Mouse (Mus musculus): ENCODE measurements at regions not wholly inside any gene's neighbourhood (a gene's known extent, or its start where the extent isn't known, plus 50 kb on each side); places are given as distances from the start of the nearest gene placed in this dataset.

- Histone ChIP-seq H3K9me3 (replicated peaks; ENCODE audit: control insufficient read depth, low read length) (no peaks in the 10 kb centered on the region), H3K27ac (ENCODE audit: low read depth, low read length) (peak overlapping the region; percentile 63; the same call in 1 of the 2 replicates), H3K4me2 (ENCODE audit: low read length) (peak overlapping the region; percentile 36), H3K4me3 (ENCODE audit: low read depth, low read length) (no peak overlapping the region), H3K9ac (ENCODE audit: low read length) (peak overlapping the region; percentile 46), H3K4me1 (ENCODE audit: control insufficient read depth, insufficient read depth, low read length) (peaks cover 36% of the 10 kb centered on the region), H3K36me3 (ENCODE audit: control insufficient read depth, insufficient read depth, low read length) (no peaks in the 10 kb centered on the region), H3K27me3 (replicated peaks; ENCODE audit: control insufficient read depth, insufficient read depth, low read length) (0 out of 2 replicates have a peak, but pooled peaks cover 3% of the 10 kb centered on the region)
- peak; percentile 72 for DNase-seq (ENCODE audit: low spot score)
- 7% methylated on average over 26 of the region's 26 CpGs for WGBS
- peak; percentile 69 for ATAC-seq
Measured at GRCm38 (mm10) chr8:8488695-8489571, 172.1 kb downstream of the Efnb2 start.

GRCm38 (mm10) chr8:8488191-8488694 lies 172.8 kb downstream of the Efnb2 start:
- peak; percentile 56; the same call in 1 of the 2 replicates for ATAC-seq
- H3K4me3 ChIP-seq (ENCODE audit: low read depth, low read length): no peak overlapping the region
- peak; percentile 69 for DNase-seq (ENCODE audit: low spot score)
- H3K9me3 ChIP-seq (replicated peaks; ENCODE audit: control insufficient read depth, low read length): no peaks in the 10 kb centered on the region
- H3K27me3 ChIP-seq (replicated peaks; ENCODE audit: control insufficient read depth, insufficient read depth, low read length): 0 out of 2 replicates have a peak, but pooled peaks cover 3% of the 10 kb centered on the region
- 0 out of 2 replicates have a peak overlapping the region, but pooled peaks have one; percentile 63 for H3K27ac ChIP-seq (ENCODE audit: low read depth, low read length)
- peaks cover 38% of the 10 kb centered on the region for H3K4me1 ChIP-seq (ENCODE audit: control insufficient read depth, insufficient read depth, low read length)
- WGBS: 27% methylated on average over 9 of the region's 9 CpGs
- H3K9ac ChIP-seq (ENCODE audit: low read length): peak overlapping the region; percentile 37
- H3K4me2 ChIP-seq (ENCODE audit: low read length): peak overlapping the region; percentile 36
- H3K36me3 ChIP-seq (ENCODE audit: control insufficient read depth, insufficient read depth, low read length): no peaks in the 10 kb centered on the region

- Histone ChIP-seq H3K4me1 (ENCODE audit: control insufficient read depth, insufficient read depth, low read length) (peaks cover 38% of the 10 kb centered on the region), H3K9ac (ENCODE audit: low read length) (no peak overlapping the region), H3K4me3 (ENCODE audit: low read depth, low read length) (no peak overlapping the region), H3K27me3 (replicated peaks; ENCODE audit: control insufficient read depth, insufficient read depth, low read length) (0 out of 2 replicates have a peak, but pooled peaks cover 3% of the 10 kb centered on the region), H3K27ac (ENCODE audit: low read depth, low read length) (no peak overlapping the region), H3K36me3 (ENCODE audit: control insufficient read depth, insufficient read depth, low read length) (no peaks in the 10 kb centered on the region), H3K4me2 (ENCODE audit: low read length) (0 out of 2 replicates have a peak overlapping the region, but pooled peaks have one; percentile 36), H3K9me3 (replicated peaks; ENCODE audit: control insufficient read depth, low read length) (no peaks in the 10 kb centered on the region)
- 2% methylated on average over 5 of the region's 5 CpGs for WGBS
- ATAC-seq (no peak), DNase-seq (ENCODE audit: low spot score) (peak; percentile 44)
Measured at GRCm38 (mm10) chr8:8487706-8488105, 173.3 kb downstream of the Efnb2 start.

GRCm38 (mm10) chr8:8486866-8487265 lies 174.2 kb downstream of the Efnb2 start:
- H3K27ac ChIP-seq (ENCODE audit: low read depth, low read length): no peak overlapping the region
- no peak overlapping the region for H3K4me3 ChIP-seq (ENCODE audit: low read depth, low read length)
- no peak overlapping the region for H3K4me2 ChIP-seq (ENCODE audit: low read length)
- ATAC-seq (no peak), DNase-seq (ENCODE audit: low spot score) (peak; percentile 62)
- H3K36me3 ChIP-seq (ENCODE audit: control insufficient read depth, insufficient read depth, low read length): no peaks in the 10 kb centered on the region
- no peak overlapping the region for H3K9ac ChIP-seq (ENCODE audit: low read length)
- peaks cover 38% of the 10 kb centered on the region for H3K4me1 ChIP-seq (ENCODE audit: control insufficient read depth, insufficient read depth, low read length)
- WGBS: 41% methylated on average over 3 of the region's 3 CpGs
- H3K27me3 ChIP-seq (replicated peaks; ENCODE audit: control insufficient read depth, insufficient read depth, low read length): 0 out of 2 replicates have a peak, but pooled peaks cover 2% of the 10 kb centered on the region
- no peaks in the 10 kb centered on the region for H3K9me3 ChIP-seq (replicated peaks; ENCODE audit: control insufficient read depth, low read length)

GRCm38 (mm10) chr8:8485252-8485651 lies 175.8 kb downstream of the Efnb2 start:
- no peak for ATAC-seq
- Histone ChIP-seq H3K9me3 (replicated peaks; ENCODE audit: control insufficient read depth, low read length) (no peaks in the 10 kb centered on the region; the same call in 1 of the 2 replicates), H3K27ac (ENCODE audit: low read depth, low read length) (no peak overlapping the region), H3K27me3 (replicated peaks; ENCODE audit: control insufficient read depth, insufficient read depth, low read length) (no peaks in the 10 kb centered on the region), H3K4me2 (ENCODE audit: low read length) (no peak overlapping the region), H3K4me1 (ENCODE audit: control insufficient read depth, insufficient read depth, low read length) (peaks cover 33% of the 10 kb centered on the region), H3K4me3 (ENCODE audit: low read depth, low read length) (no peak overlapping the region), H3K9ac (ENCODE audit: low read length) (no peak overlapping the region), H3K36me3 (ENCODE audit: control insufficient read depth, insufficient read depth, low read length) (no peaks in the 10 kb centered on the region)
- 44% methylated on average over 3 of the region's 3 CpGs for WGBS
- DNase-seq (ENCODE audit: low spot score): no peak

GRCm38 (mm10) chr8:8484546-8484945 lies 176.5 kb downstream of the Efnb2 start:
- Histone ChIP-seq H3K4me3 (ENCODE audit: low read depth, low read length) (no peak overlapping the region), H3K36me3 (ENCODE audit: control insufficient read depth, insufficient read depth, low read length) (no peaks in the 10 kb centered on the region), H3K9ac (ENCODE audit: low read length) (0 out of 2 replicates have a peak overlapping the region, but pooled peaks have one; percentile 21), H3K27me3 (replicated peaks; ENCODE audit: control insufficient read depth, insufficient read depth, low read length) (no peaks in the 10 kb centered on the region), H3K27ac (ENCODE audit: low read depth, low read length) (no peak overlapping the region; the same call in 1 of the 2 replicates), H3K4me2 (ENCODE audit: low read length) (peak overlapping the region; percentile 19; the same call in 1 of the 2 replicates), H3K9me3 (replicated peaks; ENCODE audit: control insufficient read depth, low read length) (no peaks in the 10 kb centered on the region; the same call in 1 of the 2 replicates), H3K4me1 (ENCODE audit: control insufficient read depth, insufficient read depth, low read length) (peaks cover 26% of the 10 kb centered on the region)
- peak; percentile 82 for DNase-seq (ENCODE audit: low spot score)
- ATAC-seq: peak; percentile 45
- WGBS: 3% methylated on average over 8 of the region's 8 CpGs

- Histone ChIP-seq H3K27me3 (replicated peaks; ENCODE audit: control insufficient read depth, insufficient read depth, low read length) (no peaks in the 10 kb centered on the region), H3K9me3 (replicated peaks; ENCODE audit: control insufficient read depth, low read length) (no peaks in the 10 kb centered on the region; the same call in 1 of the 2 replicates), H3K4me2 (ENCODE audit: low read length) (no peak overlapping the region), H3K4me1 (ENCODE audit: control insufficient read depth, insufficient read depth, low read length) (peaks cover 11% of the 10 kb centered on the region), H3K4me3 (ENCODE audit: low read depth, low read length) (no peak overlapping the region), H3K36me3 (ENCODE audit: control insufficient read depth, insufficient read depth, low read length) (no peaks in the 10 kb centered on the region), H3K9ac (ENCODE audit: low read length) (no peak overlapping the region), H3K27ac (ENCODE audit: low read depth, low read length) (no peak overlapping the region)
- ATAC-seq: no peak
- 68% methylated on average over 10 of the region's 10 CpGs for WGBS
- no peak for DNase-seq (ENCODE audit: low spot score)
Measured at GRCm38 (mm10) chr8:8482707-8483480, 178.1 kb downstream of the Efnb2 start.

GRCm38 (mm10) chr8:8477456-8477855 lies 183.6 kb downstream of the Efnb2 start:
- H3K4me1 ChIP-seq (ENCODE audit: control insufficient read depth, insufficient read depth, low read length): no peaks in the 10 kb centered on the region; the same call in 1 of the 2 replicates
- ATAC-seq (no peak), DNase-seq (ENCODE audit: low spot score) (no peak)
- no peaks in the 10 kb centered on the region for H3K27me3 ChIP-seq (replicated peaks; ENCODE audit: control insufficient read depth, insufficient read depth, low read length)
- no peak overlapping the region for H3K9ac ChIP-seq (ENCODE audit: low read length)
- H3K4me2 ChIP-seq (ENCODE audit: low read length): no peak overlapping the region
- 85% methylated on average over 5 of the region's 5 CpGs for WGBS
- H3K4me3 ChIP-seq (ENCODE audit: low read depth, low read length): no peak overlapping the region
- H3K27ac ChIP-seq (ENCODE audit: low read depth, low read length): no peak overlapping the region
- no peaks in the 10 kb centered on the region for H3K36me3 ChIP-seq (ENCODE audit: control insufficient read depth, insufficient read depth, low read length)
- H3K9me3 ChIP-seq (replicated peaks; ENCODE audit: control insufficient read depth, low read length): no peaks in the 10 kb centered on the region; the same call in 1 of the 2 replicates

Data from forebrain, embryonic 14.5 days (tissue).